Mouse (Mus musculus): ENCODE data around the gene Wdr92. TPM values are rescaled to one million over a fixed set of nuclear protein-coding genes. Genes with fewer than 3 reads are reported as not detected.

Gene Wdr92
- polyA plus RNA-seq (2015; fragmentation: Nextera tagmentation; extraction: Ambion mirVana) = 7.9 and 9.4 TPM in 2 replicates

DNA sequence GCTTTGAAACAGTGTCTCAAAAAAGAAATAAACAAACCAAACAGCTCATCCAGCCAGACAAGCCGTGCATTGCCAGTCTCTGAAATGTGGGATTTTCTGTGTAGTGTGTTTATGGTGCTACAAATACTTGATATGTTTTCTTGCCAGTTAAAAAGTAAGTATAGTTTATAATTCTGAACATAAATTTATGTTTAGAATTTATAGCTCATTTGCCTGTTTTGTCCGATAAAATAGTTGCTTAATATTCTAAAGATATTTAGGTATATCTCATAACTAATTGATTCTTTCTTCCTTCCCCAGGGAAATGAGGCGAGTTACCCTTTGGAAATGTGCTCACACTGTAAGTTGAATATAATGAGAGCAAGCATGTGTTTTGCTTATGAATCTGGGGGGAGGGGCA lies at the start of gene Wdr92:
Wdr92 (plus strand) TSS at position 301 of the 400 bp plus-strand sequence.
- Histone ChIP-seq H3K4me3 (ENCODE audit: low read depth, low read length) (no peak within 1 kb of the TSS), H3K27me3 (ENCODE audit: control insufficient read depth, insufficient read depth, low read depth, low read length) (no peaks in the 10 kb centered on the region), H3K4me2 (ENCODE audit: low read depth, low read length) (no peak within 1 kb of the TSS), H3K27ac (ENCODE audit: low read length) (no peak within 1 kb of the TSS), H3K4me1 (ENCODE audit: control insufficient read depth, low read depth, low read length) (no peaks in the 10 kb centered on the region), H3K36me3 (ENCODE audit: control insufficient read depth, insufficient read depth) (no peaks in the 10 kb centered on the region), H3K9me3 (replicated peaks; ENCODE audit: control insufficient read depth, low read length) (no peaks in the 10 kb centered on the region), H3K9ac (ENCODE audit: low read depth, low read length) (no peak within 1 kb of the TSS)
- no peak for ATAC-seq (ENCODE audit: low read depth)
- WGBS (ENCODE audit: insufficient replicate concordance) = 74% methylated on average over 3 of the region's 3 CpGs

GRCm38 (mm10) chr11:17135638-17136037 lies 46.3 kb upstream of the Wdr92 start:
- no peak for ATAC-seq (ENCODE audit: low read depth)
- no peaks in the 10 kb centered on the region for H3K9me3 ChIP-seq (replicated peaks; ENCODE audit: control insufficient read depth, low read length)
- no peak overlapping the region for H3K27ac ChIP-seq (ENCODE audit: low read length)
- no peaks in the 10 kb centered on the region for H3K27me3 ChIP-seq (ENCODE audit: control insufficient read depth, insufficient read depth, low read depth, low read length)
- no peaks in the 10 kb centered on the region for H3K4me1 ChIP-seq (ENCODE audit: control insufficient read depth, low read depth, low read length)
- 49% methylated on average over 6 of the region's 6 CpGs for WGBS (ENCODE audit: insufficient replicate concordance)
- no peak overlapping the region for H3K9ac ChIP-seq (ENCODE audit: low read depth, low read length)
- no peak overlapping the region for H3K4me3 ChIP-seq (ENCODE audit: low read depth, low read length)
- no peaks in the 10 kb centered on the region for H3K36me3 ChIP-seq (ENCODE audit: control insufficient read depth, insufficient read depth)
- no peak overlapping the region for H3K4me2 ChIP-seq (ENCODE audit: low read depth, low read length)

DNA sequence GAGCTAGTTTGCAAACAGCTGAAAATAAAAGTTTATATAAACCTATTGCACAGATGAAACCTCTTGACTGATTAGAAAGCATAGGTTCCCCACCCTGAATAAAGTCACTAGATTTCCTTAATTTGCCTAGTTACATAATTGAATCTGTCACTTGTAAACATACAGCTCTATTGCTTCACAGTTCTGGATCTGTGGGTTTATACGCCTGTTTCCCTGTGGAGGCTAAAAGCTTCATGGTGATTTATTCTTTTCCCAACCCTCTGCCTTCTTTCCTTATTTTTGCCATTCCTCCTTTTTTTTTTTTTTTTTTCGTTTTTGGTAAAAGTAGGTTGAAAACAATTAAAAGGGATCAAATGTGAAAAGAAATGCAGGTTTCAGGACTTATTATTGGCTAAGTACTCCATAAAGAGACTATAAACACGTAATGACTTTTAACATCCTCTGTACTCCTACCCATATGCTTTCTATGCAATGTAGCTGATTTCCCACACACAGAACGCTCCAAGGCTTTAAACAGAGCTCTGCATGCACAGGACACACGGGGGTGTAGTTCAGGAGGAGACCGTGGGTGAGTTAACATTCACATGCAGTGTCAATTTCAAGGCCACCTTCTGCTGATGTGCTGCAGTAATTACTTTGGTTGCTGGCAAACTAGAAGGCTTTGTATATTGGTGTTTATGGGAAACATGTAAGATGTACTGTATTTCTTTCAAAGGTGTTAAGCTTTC lies 43.4 kb upstream of the Wdr92 start:
- H3K9me3 ChIP-seq (replicated peaks; ENCODE audit: control insufficient read depth, low read length) = no peaks in the 10 kb centered on the region
- H3K4me2 ChIP-seq (ENCODE audit: low read depth, low read length) = no peak overlapping the region
- no peaks in the 10 kb centered on the region for H3K27me3 ChIP-seq (ENCODE audit: control insufficient read depth, insufficient read depth, low read depth, low read length)
- no peaks in the 10 kb centered on the region for H3K4me1 ChIP-seq (ENCODE audit: control insufficient read depth, low read depth, low read length)
- no peaks in the 10 kb centered on the region for H3K36me3 ChIP-seq (ENCODE audit: control insufficient read depth, insufficient read depth)
- ATAC-seq (ENCODE audit: low read depth) = no peak
- H3K9ac ChIP-seq (ENCODE audit: low read depth, low read length) = no peak overlapping the region
- WGBS (ENCODE audit: insufficient replicate concordance) = 53% methylated on average over 6 of the region's 6 CpGs
- H3K27ac ChIP-seq (ENCODE audit: low read length) = no peak overlapping the region
- H3K4me3 ChIP-seq (ENCODE audit: low read depth, low read length) = no peak overlapping the region

- peak; percentile 98 for ATAC-seq (ENCODE audit: low read depth)
- H3K9ac ChIP-seq (ENCODE audit: low read depth, low read length) = peak within 1 kb of the TSS; percentile 92
- H3K27me3 ChIP-seq (ENCODE audit: control insufficient read depth, insufficient read depth, low read depth, low read length) = no peaks in the 10 kb centered on the region
- H3K4me2 ChIP-seq (ENCODE audit: low read depth, low read length) = peak within 1 kb of the TSS; percentile 97
- no peaks in the 10 kb centered on the region for H3K36me3 ChIP-seq (ENCODE audit: control insufficient read depth, insufficient read depth)
- under 1% methylated on average over 81 of the region's 89 CpGs for WGBS (ENCODE audit: insufficient replicate concordance)
- H3K4me1 ChIP-seq (ENCODE audit: control insufficient read depth, low read depth, low read length) = peaks cover 10% of the 10 kb centered on the region
- H3K4me3 ChIP-seq (ENCODE audit: low read depth, low read length) = peak within 1 kb of the TSS; percentile 93
- H3K27ac ChIP-seq (ENCODE audit: low read length) = peak within 1 kb of the TSS; percentile 91
- no peaks in the 10 kb centered on the region for H3K9me3 ChIP-seq (replicated peaks; ENCODE audit: control insufficient read depth, low read length)
These were observed 22.8 kb upstream of the Wdr92 start, which contains the start of gene Ppp3r1 for GRCm38 (mm10) chr11:17158858-17159737. Ppp3r1 (plus strand) TSS chr11:17159263.

DNA sequence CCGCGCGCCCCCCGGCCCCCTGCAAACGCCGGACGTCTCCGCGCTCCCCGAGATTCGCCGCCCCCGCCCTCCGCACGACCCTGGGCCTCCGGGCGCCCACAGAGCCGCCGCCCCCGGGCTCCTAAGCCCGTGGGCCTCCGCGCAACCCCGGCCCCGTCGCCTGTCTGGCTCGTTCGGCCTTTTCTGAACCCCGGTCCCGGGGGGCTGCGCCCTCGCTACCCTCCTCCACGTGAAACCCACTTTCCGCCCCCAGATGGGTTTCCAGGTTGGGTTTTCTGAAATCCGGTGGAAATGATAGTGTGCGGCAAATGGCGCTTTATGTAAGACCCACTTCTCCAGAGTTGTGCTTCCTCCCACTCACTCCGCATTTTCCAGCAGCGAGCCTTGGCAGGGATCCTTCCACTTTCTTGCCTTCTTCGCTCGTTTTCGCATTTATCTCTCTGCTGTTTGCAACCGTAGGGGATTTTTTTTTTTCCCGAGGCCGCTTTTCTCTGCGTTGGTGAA lies 22.1 kb upstream of the Wdr92 start:
- Histone ChIP-seq H3K4me2 (ENCODE audit: low read depth, low read length) (peak overlapping the region; percentile 97), H3K27me3 (ENCODE audit: control insufficient read depth, insufficient read depth, low read depth, low read length) (no peaks in the 10 kb centered on the region), H3K9ac (ENCODE audit: low read depth, low read length) (peak overlapping the region; percentile 92), H3K27ac (ENCODE audit: low read length) (peak overlapping the region; percentile 91), H3K4me3 (ENCODE audit: low read depth, low read length) (peak overlapping the region; percentile 93), H3K9me3 (replicated peaks; ENCODE audit: control insufficient read depth, low read length) (no peaks in the 10 kb centered on the region), H3K36me3 (ENCODE audit: control insufficient read depth, insufficient read depth) (no peaks in the 10 kb centered on the region), H3K4me1 (ENCODE audit: control insufficient read depth, low read depth, low read length) (peaks cover 11% of the 10 kb centered on the region)
- ATAC-seq (ENCODE audit: low read depth) = peak; percentile 31
- WGBS (ENCODE audit: insufficient replicate concordance) = under 1% methylated on average over 33 of the region's 46 CpGs

DNA sequence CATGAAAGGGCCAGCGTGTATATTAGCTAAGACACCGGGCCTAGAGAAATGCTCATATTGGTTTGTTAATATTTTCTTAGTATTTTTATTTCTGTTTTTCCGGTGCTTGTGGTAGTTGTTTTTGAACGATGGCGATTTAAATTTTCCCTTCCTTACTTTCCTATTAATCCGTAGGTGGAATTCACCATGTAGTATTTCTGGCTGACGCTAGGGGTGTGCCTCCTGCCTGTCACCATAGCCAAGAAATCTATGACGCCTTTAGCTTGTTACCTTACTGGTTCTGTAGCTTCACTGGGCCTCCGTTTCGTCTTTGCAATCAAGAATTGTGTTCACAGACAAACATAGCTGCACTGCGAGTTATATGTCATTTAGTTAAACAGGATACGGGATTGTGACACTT lies 21.7 kb upstream of the Wdr92 start:
- ATAC-seq (ENCODE audit: low read depth) = no peak
- Histone ChIP-seq H3K4me1 (ENCODE audit: control insufficient read depth, low read depth, low read length) (peaks cover 11% of the 10 kb centered on the region), H3K27me3 (ENCODE audit: control insufficient read depth, insufficient read depth, low read depth, low read length) (no peaks in the 10 kb centered on the region), H3K27ac (ENCODE audit: low read length) (peak overlapping the region; percentile 91), H3K9ac (ENCODE audit: low read depth, low read length) (peak overlapping the region; percentile 92), H3K4me3 (ENCODE audit: low read depth, low read length) (peak overlapping the region; percentile 93), H3K4me2 (ENCODE audit: low read depth, low read length) (peak overlapping the region; percentile 97), H3K36me3 (ENCODE audit: control insufficient read depth, insufficient read depth) (no peaks in the 10 kb centered on the region), H3K9me3 (replicated peaks; ENCODE audit: control insufficient read depth, low read length) (no peaks in the 10 kb centered on the region)
- under 1% methylated on average over 12 of the region's 12 CpGs for WGBS (ENCODE audit: insufficient replicate concordance)

- ATAC-seq (ENCODE audit: low read depth) = no peak
- no peaks in the 10 kb centered on the region for H3K27me3 ChIP-seq (ENCODE audit: control insufficient read depth, insufficient read depth, low read depth, low read length)
- no peaks in the 10 kb centered on the region for H3K9me3 ChIP-seq (replicated peaks; ENCODE audit: control insufficient read depth, low read length)
- no peak overlapping the region for H3K4me3 ChIP-seq (ENCODE audit: low read depth, low read length)
- H3K4me2 ChIP-seq (ENCODE audit: low read depth, low read length) = no peak overlapping the region
- no peak overlapping the region for H3K27ac ChIP-seq (ENCODE audit: low read length)
- WGBS (ENCODE audit: insufficient replicate concordance) = 65% methylated on average over 1 of the region's 1 CpGs
- H3K9ac ChIP-seq (ENCODE audit: low read depth, low read length) = no peak overlapping the region
- H3K4me1 ChIP-seq (ENCODE audit: control insufficient read depth, low read depth, low read length) = peaks cover 16% of the 10 kb centered on the region
- H3K36me3 ChIP-seq (ENCODE audit: control insufficient read depth, insufficient read depth) = no peaks in the 10 kb centered on the region
These were observed 18.0 kb upstream of the Wdr92 start for GRCm38 (mm10) chr11:17163956-17164355.

DNA sequence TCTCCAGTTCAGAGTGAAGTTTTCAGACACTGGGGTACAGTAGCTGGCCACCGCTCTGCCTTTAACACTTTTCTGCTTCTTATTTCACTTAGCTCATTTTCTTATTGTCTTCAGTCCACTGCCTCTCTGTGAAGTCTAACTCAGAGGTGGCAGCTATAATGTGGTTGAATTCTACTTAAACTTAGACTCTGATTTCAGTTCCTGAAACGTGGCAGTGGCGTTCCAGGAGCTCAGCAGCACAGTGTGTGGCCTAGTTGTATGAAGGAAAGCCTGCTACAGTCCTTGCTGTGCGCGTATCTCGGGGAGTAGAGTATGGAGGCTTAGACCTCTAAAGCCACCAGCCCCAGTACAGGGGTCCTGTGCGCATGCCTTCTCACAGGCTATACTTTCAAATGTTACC lies 15.3 kb upstream of the Wdr92 start:
- Histone ChIP-seq H3K27me3 (ENCODE audit: control insufficient read depth, insufficient read depth, low read depth, low read length) (no peaks in the 10 kb centered on the region), H3K36me3 (ENCODE audit: control insufficient read depth, insufficient read depth) (no peaks in the 10 kb centered on the region), H3K9ac (ENCODE audit: low read depth, low read length) (no peak overlapping the region), H3K9me3 (replicated peaks; ENCODE audit: control insufficient read depth, low read length) (no peaks in the 10 kb centered on the region), H3K4me3 (ENCODE audit: low read depth, low read length) (no peak overlapping the region), H3K27ac (ENCODE audit: low read length) (no peak overlapping the region), H3K4me2 (ENCODE audit: low read depth, low read length) (no peak overlapping the region), H3K4me1 (ENCODE audit: control insufficient read depth, low read depth, low read length) (peaks cover 22% of the 10 kb centered on the region)
- ATAC-seq (ENCODE audit: low read depth) = no peak
- WGBS (ENCODE audit: insufficient replicate concordance) = 69% methylated on average over 7 of the region's 7 CpGs
